Mouse (Mus musculus) left cerebral cortex, adult 2 months (tissue): ENCODE results near the gene Edn2. TPM values are rescaled to one million over a fixed set of nuclear protein-coding genes. Genes with fewer than 3 reads are reported as not detected.

Source experiments
- DNase-seq, 2 experiments: peaks; one replicate each; pipeline ENCODE4 v3.0.0; 2021 to 2022; ENCODE audit warnings: low spot score in 2 of 2, mixed read lengths in 1 of 2; ENCODE audit errors: extremely low spot score in 1 of 2
- H3K27ac ChIP-seq: fragments of 200-600 bp; 2 replicates; pipeline ENCODE4 v1.8.1; 2022
- H3K4me3 ChIP-seq: fragments of 200-600 bp; 2 replicates; pipeline ENCODE4 v1.8.1; 2022
- CTCF ChIP-seq: fragments of 200-600 bp; IDR thresholded peaks from 2 replicates; pipeline ENCODE4 v1.8.1; 2022; ENCODE audit warnings: antibody characterized with exemption, mild to moderate bottlenecking, moderate library complexity
- intact Hi-C: fragments of 180-260 bp; cut with DNase I; formaldehyde crosslinking; loops from one replicate; pipeline ENCODE4 v1.15.1; 2025
- long read RNA-seq, 2 experiments: library from polyadenylated mRNA; stranded (forward); transcript quantifications; one replicate each; pipeline ENCODE4 v2.0.0; 2021; ENCODE audit warnings: borderline mapping rate in 2 of 2
- total RNA-seq, 2 experiments: library from RNA; stranded (reverse); gene quantifications; 2 replicates each; pipeline ENCODE4 v1.2.3; 2021

Edn2 gene
- total RNA-seq, result not detected
- long read RNA-seq, experiment 1, result 0 reads
- long read RNA-seq, experiment 2, result 0 reads

DNA sequence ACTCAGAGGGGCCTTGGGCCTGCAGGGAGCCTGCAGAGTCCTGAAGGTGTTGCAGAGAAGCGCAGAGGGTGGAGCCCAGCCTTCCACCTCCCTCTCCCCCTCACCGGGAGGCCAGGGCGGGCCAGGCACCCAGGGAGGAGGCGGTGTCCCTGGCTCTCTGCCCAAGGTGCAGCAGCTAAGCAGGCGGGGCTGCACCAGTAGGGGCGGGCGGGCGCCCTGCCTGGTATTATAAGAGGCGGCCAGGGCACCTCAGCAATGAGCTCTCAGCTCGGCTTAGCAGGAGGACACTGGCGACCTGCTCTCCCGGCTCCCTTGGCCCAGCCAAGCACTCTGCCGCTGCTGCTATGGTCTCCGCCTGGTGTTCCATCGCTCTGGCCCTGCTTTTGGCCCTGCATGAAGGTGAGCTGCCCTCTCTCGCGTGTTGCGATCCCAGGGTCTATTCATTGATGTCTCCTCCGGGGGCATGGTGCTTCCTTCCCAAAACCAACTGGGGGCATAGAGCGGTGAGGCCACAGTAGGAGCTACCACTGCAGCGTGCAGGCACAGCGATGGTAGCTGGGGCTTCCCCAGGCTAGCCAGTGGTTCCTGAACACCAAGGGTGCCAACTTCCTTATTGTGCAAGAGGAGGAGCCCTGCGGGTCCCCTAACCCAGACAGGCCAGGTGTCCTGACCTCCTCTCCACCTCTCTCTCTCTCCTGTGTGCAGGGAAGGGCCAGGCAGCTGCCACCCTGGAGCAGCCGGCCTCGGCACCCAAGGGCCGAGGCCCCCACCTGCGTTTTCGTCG, at the start of gene Edn2:
TSS of gene Edn2 (plus strand) at position 41 of the 784 bp plus-strand sequence.
- H3K27ac ChIP-seq, result no peak within 1 kb of the TSS
- intact Hi-C loops, result no loop called here
- H3K4me3 ChIP-seq, result no peak within 1 kb of the TSS
- no peak for TF ChIP-seq CTCF
- DNase-seq, result no peak

DNA sequence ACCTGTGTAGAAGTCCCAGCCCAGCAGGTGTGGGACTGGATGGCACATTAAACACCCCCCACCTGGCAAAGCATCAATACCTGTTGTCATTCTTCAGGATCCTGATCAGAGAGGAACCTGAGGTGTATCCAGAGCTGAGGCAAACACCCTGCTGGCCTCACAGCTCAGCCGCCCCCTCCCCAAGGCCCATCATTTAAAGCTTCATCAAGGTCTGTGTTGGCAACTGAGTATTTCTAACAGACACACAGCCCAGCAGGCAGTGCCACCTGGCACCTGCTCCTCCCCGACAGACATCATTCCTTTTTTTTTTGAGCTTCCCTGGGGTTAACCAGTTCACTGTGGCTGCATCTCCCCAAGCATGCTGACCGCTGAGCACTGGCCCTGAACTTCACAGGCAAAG, 45.5 kb upstream of the Edn2 start:
- intact Hi-C loops, result no loop called here
- TF ChIP-seq CTCF, result no peak
- no peak for DNase-seq
- peak overlapping the region; percentile 7; the same call in 1 of the 2 replicates for H3K27ac ChIP-seq
- H3K4me3 ChIP-seq, result no peak overlapping the region

DNA sequence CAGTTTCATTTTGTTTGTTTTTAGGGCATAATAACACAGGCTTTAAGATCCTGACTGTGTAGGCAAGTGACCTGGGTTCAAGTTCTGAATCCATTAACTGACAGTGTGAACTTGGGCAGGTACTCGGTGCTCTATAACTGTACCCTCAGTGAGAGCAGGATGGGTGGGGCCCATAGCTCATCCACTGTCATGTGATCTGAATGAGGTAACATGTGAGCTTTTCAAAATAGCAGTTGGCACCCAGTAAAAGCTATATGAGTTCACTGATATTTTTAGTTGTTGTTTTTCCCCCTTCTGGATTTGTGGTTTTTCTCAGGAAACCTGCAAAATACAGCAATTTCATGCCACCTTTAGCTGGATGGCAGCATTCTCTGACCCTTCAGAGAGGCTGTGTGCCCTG, 44.7 kb upstream of the Edn2 start:
- intact Hi-C loops, result no loop called here
- Histone ChIP-seq H3K27ac (peak overlapping the region; percentile 26; the same call in 1 of the 2 replicates), H3K4me3 (no peak overlapping the region)
- DNase-seq, result no peak
- no peak for TF ChIP-seq CTCF

GRCm38 (mm10) chr4:120120276-120120675, 40.7 kb upstream of the Edn2 start:
- H3K4me3 ChIP-seq, result no peak overlapping the region
- DNase-seq, result peak; percentile 48 to 73
- H3K27ac ChIP-seq, result no peak overlapping the region
- intact Hi-C loops, result loop anchor here (5.0 to 10.0 kb wide), 2 partner anchors 262 to 875 kb away; no protein-coding TSS in a partner anchor
- TF ChIP-seq CTCF, result peak; percentile 86

GRCm38 (mm10) chr4:120124656-120125055, 36.4 kb upstream of the Edn2 start:
- Histone ChIP-seq H3K4me3 (no peak overlapping the region), H3K27ac (no peak overlapping the region; the same call in 1 of the 2 replicates)
- no peak for DNase-seq
- no peak for TF ChIP-seq CTCF
- intact Hi-C loops, result loop anchor here (5.0 to 10.0 kb wide), 3 partner anchors 258 to 880 kb away; no protein-coding TSS in a partner anchor

- intact Hi-C loops, result loop anchor here (5.0 to 10.0 kb wide), 2 partner anchors 494 to 881 kb away; no protein-coding TSS in a partner anchor
- peak overlapping the region; percentile 61 for H3K27ac ChIP-seq
- H3K4me3 ChIP-seq, result no peak overlapping the region
- peak in 1 of 2 experiments; percentile 62 for DNase-seq
- no peak for TF ChIP-seq CTCF
Observed at GRCm38 (mm10) chr4:120126047-120126446, 35.0 kb upstream of the Edn2 start.

DNA sequence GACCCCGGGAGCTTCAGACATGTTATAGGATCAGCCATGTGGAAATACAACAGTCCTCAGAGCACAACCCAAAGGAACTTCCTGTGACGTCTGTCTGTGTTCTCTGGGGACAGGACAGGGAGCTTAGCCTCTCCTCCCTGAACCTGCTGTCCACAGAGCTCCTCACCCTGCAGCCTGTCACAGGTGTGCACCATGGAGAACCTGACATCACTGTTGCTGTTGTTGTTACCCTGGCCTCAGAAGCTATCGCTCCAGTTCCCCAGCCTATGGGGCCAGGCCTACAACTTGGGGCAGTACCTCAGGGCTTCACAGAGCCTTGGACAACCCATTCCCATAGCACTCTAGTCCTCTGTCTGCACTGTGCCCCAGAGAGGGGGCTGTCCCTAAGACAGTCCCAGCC, 33.7 kb upstream of the Edn2 start:
- intact Hi-C loops, result loop anchor here (5.0 to 10.0 kb wide), 2 partner anchors 495 to 883 kb away; no protein-coding TSS in a partner anchor
- DNase-seq, result no peak
- H3K4me3 ChIP-seq, result no peak overlapping the region
- no peak for TF ChIP-seq CTCF
- H3K27ac ChIP-seq, result peak overlapping the region; percentile 60

DNA sequence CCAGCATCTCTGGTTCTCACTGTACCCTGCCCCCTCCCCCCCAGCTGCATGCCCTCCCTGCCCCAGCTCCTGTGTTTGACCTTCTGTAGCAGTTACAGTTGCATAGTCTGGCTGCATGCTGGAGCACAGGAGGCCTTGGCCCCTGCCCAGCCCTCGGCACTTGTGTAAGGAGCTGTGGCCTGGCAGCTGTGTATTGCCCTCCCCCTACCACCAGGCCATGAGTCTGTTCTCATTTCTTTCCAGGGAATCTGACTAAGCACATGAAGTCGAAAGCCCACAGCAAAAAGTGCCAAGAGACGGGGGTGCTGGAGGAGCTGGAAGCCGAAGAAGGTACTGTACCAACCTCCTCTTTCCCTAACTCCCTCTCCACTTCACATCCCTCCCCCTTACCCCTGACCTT, 33.0 kb upstream of the Edn2 start:
- no peak overlapping the region for H3K4me3 ChIP-seq
- intact Hi-C loops, result loop anchor here (5.0 to 10.0 kb wide), 2 partner anchors 496 to 883 kb away; no protein-coding TSS in a partner anchor
- peak overlapping the region; percentile 60 for H3K27ac ChIP-seq
- peak in 1 of 2 experiments; percentile 42 for DNase-seq
- no peak for TF ChIP-seq CTCF

DNA sequence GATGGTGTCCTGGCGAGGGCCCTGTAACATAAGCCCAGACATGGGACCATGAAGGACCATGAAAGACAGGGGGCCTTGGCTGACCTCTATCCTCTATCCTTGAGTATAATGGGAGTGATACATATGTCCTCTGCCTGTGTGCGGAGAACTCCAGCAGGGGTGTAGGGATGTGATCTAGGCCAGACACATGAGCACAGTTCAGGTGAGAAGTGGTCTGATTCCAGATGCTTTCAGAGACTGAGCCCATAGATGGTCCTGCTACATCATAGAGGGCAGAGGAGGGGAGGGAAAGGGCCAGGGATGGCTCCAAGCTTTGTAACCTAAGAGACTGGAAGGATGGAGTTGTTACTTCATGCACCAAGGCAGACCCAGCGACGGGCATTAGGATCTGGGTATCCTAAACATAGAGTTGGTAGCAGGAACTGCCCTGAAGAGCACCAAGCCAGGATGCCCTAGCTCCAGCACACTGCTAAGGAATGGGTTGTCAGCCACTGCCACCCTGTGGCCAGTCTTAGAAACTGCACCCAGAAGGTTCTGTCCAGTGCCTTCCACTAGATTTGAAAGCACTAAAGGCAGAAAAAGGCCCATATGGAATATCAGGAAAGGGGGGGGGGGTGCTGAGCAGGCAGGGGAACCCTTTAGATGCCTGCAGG, 31.6 kb upstream of the Edn2 start:
- Histone ChIP-seq H3K4me3 (no peak overlapping the region), H3K27ac (no peak overlapping the region; the same call in 1 of the 2 replicates)
- peak; percentile 52 to 57 for DNase-seq
- intact Hi-C loops, result loop anchor here (5.0 to 10.0 kb wide), 2 partner anchors 497 to 885 kb away; no protein-coding TSS in a partner anchor
- peak; percentile 90 for TF ChIP-seq CTCF

DNA sequence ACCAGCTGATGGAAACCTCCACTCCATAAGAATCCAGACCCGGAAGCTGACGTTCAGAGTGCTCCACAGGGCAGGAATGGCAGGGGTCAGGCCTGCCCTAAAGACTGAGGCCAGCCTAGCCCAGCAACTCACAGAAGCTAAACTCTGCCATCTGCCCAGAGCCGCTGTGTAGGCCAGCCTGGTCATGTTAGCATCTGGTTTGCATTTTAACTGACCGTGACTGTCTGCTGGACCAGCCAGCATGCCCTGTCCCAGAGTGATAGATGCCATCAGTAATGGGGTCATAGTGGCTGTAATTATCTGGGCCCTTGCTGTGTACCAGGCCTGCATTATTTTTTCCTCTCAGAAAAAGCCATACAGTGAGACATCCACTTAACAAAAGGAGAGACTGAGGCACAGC, 30.1 kb upstream of the Edn2 start:
- DNase-seq, result no peak
- H3K27ac ChIP-seq, result no peak overlapping the region
- intact Hi-C loops, result no loop called here
- H3K4me3 ChIP-seq, result no peak overlapping the region
- no peak for TF ChIP-seq CTCF

GRCm38 (mm10) chr4:120131441-120132220, 29.4 kb upstream of the Edn2 start:
- no peak for TF ChIP-seq CTCF
- Histone ChIP-seq H3K27ac (no peak overlapping the region), H3K4me3 (no peak overlapping the region)
- DNase-seq, result no peak
- intact Hi-C loops, result no loop called here
